Mouse (Mus musculus): ENCODE data around the gene Tfr2.

Tfr2 gene

DNA sequence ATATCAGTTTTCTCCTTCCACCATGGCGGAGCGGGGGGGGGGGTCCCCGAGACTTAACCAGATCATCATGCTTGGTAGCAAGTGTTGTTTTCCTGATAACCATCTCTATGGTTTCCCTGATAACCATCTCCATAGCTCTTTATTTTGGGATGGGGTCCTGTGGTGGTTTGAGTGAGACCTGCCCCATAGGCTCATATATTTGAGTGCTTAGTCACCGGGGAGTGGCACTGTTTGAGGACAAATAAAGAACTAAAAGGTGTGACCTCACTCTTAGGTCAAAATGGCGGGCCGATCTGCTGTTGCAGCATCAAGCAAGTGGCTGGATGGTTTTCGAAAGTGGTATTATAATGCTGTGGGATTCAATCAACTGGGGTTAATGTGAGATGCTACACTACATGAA, 45.7 kb downstream of the Tfr2 start:
- no peak for DNase-seq (ENCODE audit: extremely low read depth, low read depth)

DNA sequence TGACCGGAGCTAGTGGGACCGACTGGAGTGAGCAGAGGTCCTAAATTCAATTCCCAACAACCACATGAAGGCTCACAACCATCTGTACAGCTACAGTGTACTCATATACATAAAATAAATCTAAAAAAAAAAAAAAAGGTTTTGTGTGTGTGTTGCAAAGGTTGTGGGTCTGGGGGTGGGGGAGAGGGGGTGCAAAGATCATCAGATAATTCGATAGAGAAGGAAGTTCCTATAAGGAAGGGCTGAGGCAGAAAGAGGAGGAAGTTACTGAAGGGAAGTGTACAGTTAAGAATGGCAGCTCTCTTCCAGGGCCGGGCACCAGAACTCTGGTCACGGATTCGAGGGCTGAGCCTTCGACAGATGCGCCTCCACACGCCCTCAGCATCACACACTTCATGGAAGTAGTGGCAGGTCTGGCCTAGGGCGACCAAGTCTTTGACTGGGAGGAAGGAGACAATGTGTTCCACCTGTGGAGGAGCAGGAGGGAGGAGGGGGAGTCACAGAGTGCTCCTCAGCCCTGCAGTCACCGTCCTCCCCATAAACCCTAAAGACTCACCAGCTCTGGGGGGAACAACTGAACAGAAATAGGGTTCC, 54.4 kb downstream of the Tfr2 start:
- no peak for DNase-seq (ENCODE audit: extremely low read depth, low read depth)

- DNase-seq (ENCODE audit: extremely low read depth, low read depth) = no peak
These were observed 58.4 kb downstream of the Tfr2 start for GRCm38 (mm10) chr5:137627991-137628390.

DNA sequence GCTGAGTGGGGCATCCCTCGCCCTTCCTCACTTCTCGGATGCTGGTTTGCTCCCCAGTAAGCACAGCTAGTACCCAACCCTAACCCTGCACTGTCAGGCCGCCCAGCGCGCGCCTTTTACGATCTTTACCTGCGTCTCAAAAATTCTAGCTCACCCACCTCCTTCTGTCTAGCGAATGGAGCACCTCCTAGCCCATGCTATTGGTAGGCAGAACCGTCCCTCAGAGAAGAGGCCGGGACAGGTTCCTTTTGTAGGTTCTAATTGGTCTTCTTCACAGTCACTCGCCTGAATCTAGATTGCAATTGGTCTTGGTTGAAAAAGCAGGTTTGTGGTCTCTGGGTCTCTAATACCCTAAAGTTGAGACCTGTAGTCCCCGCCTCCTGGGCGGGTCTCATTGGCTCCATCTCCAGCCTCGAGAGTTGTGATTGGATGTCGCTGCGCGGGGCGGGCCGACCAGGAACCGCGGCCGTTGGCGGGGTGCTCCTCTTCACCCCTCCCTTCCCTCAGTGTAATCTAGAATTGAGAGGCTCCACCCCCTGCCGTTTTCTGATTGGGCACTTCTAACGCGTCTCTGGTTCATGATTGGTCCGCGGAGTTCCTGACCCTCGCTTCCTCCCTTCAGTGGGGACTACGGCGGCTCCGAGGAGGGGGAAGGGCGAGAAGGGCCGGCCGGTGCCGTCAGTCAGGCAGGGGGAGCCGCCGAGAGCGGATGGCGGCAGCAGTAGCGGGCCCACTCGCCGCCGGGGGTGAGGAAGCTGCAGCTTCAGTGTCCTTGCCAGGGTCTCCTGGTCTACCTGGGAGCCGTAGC, 59.1 kb downstream of the Tfr2 start, which contains the start of the genes Fbxo24, Lrch4 and Gm20605:
Gene Fbxo24, minus strand, starts transcription at position 505 of the 808 bp plus-strand sequence.
Gene Lrch4, plus strand, starts transcription at position 624 of the 808 bp plus-strand sequence.
Gene Gm20605, plus strand, starts transcription at position 678 of the 808 bp plus-strand sequence.
- DNase-seq (ENCODE audit: extremely low read depth, low read depth) = peak; percentile 100

DNA sequence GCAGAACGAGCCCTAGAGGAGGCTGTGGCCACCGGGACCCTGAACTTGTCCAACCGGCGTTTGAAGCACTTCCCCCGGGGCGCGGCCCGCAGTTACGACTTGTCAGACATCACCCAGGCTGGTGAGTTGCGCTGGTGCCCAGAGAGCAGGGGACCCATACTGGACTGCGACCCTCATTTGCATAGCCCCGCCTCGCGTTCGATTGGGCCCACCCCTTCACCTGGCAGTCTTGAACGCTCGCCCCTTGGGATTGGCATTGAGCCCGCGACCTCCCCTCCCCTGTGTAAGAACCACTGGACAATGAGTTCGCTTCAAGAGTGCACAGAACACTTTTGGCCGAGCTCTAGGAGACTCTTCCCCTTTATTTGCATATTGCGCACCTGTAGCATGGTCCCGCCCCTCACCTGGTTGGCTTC, 59.7 kb downstream of the Tfr2 start:
- no peak for DNase-seq (ENCODE audit: extremely low read depth, low read depth)

GRCm38 (mm10) chr5:137629906-137630545, 60.4 kb downstream of the Tfr2 start:
- DNase-seq (ENCODE audit: extremely low read depth, low read depth) = no peak

- DNase-seq (ENCODE audit: extremely low read depth, low read depth) = no peak
These were observed 61.0 kb downstream of the Tfr2 start for GRCm38 (mm10) chr5:137630602-137631001.

- peak; percentile 68 for DNase-seq (ENCODE audit: extremely low read depth, low read depth)
These were observed 61.5 kb downstream of the Tfr2 start for GRCm38 (mm10) chr5:137631171-137631570.

DNA sequence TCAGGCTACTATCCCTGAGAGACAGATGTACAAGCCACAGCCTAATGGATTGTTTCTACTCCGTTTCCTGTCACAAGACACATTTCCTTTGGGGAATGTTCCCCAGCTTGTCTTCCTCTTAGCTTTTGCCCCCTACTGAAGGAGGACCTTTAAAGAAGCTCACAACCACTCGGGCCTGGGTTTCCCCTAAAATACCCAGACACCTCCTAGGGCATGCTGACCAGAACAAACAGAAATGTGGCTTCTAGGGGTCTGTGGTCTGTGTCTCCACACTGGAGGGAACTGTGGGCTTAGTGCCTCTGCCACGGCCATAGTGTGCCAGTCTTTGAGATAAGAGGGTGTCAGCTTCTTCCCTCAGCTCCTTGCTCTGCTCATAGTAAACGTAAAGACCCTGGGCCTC, 62.0 kb downstream of the Tfr2 start:
- no peak for DNase-seq (ENCODE audit: extremely low read depth, low read depth)

- no peak for DNase-seq (ENCODE audit: extremely low read depth, low read depth)
These were observed 63.9 kb downstream of the Tfr2 start for GRCm38 (mm10) chr5:137633397-137634084.
